Mouse (Mus musculus): ENCODE data around the gene Gstm6.

GRCm38 (mm10) chr3:107917783-107918408 is 25.7 kb downstream of the Gstm6 start:
- no peak for TF ChIP-seq TAL1 (IDR thresholded peaks at IDR 0.05; ENCODE audit: low read length)
- TF ChIP-seq GATA1 (IDR thresholded peaks at IDR 0.05; ENCODE audit: low read length): no peak

All from erythroblast, embryonic 14.5 days (primary cell).